Mouse (Mus musculus) CD4-positive, CD25-positive, alpha-beta regulatory T cell, adult 2 months (primary cell): ENCODE data around the gene Zbtb49.

Source experiments
- DNase-seq: peaks from one replicate; pipeline ENCODE4 v3.0.0-alpha.2; 2012; ENCODE audit warnings: low read depth, low spot score

Zbtb49 gene

GRCm38 (mm10) chr5:38195941-38196340 lies 24.3 kb downstream of the Zbtb49 start:
- no peak for DNase-seq

- no peak for DNase-seq
Measured at GRCm38 (mm10) chr5:38194946-38195345, 25.3 kb downstream of the Zbtb49 start.

- DNase-seq, result no peak
Measured at GRCm38 (mm10) chr5:38190907-38191306, 29.4 kb downstream of the Zbtb49 start.

GRCm38 (mm10) chr5:38187006-38187405 lies 33.3 kb downstream of the Zbtb49 start:
- no peak for DNase-seq

GRCm38 (mm10) chr5:38184688-38185285 lies 35.5 kb downstream of the Zbtb49 start:
- no peak for DNase-seq

- no peak for DNase-seq
Measured at GRCm38 (mm10) chr5:38174256-38174912, 45.9 kb downstream of the Zbtb49 start.

- no peak for DNase-seq
Measured at GRCm38 (mm10) chr5:38173766-38174165, 46.5 kb downstream of the Zbtb49 start.

- DNase-seq, result no peak
Measured at GRCm38 (mm10) chr5:38168497-38168896, 51.8 kb downstream of the Zbtb49 start.

- DNase-seq, result no peak
Measured at GRCm38 (mm10) chr5:38159634-38160413, 60.4 kb downstream of the Zbtb49 start, which contains the start of gene Nsg1. Nsg1 (minus strand) TSS chr5:38159907.

- peak; percentile 2 for DNase-seq
Measured at GRCm38 (mm10) chr5:38158947-38159633, 61.2 kb downstream of the Zbtb49 start.

- DNase-seq, result no peak
Measured at GRCm38 (mm10) chr5:38158501-38158946, 61.7 kb downstream of the Zbtb49 start.

GRCm38 (mm10) chr5:38157481-38158020 lies 62.7 kb downstream of the Zbtb49 start:
- no peak for DNase-seq

GRCm38 (mm10) chr5:38153636-38154035 lies 66.6 kb downstream of the Zbtb49 start:
- no peak for DNase-seq

- no peak for DNase-seq
Measured at GRCm38 (mm10) chr5:38152201-38153108, 67.8 kb downstream of the Zbtb49 start.

- no peak for DNase-seq
Measured at GRCm38 (mm10) chr5:38151264-38151663, 69.0 kb downstream of the Zbtb49 start.

- DNase-seq, result no peak
Measured at GRCm38 (mm10) chr5:38146524-38146923, 73.7 kb downstream of the Zbtb49 start.

- no peak for DNase-seq
Measured at GRCm38 (mm10) chr5:38140893-38141292, 79.4 kb downstream of the Zbtb49 start.
